Mouse (Mus musculus): ENCODE results near the gene Zfyve21.
A peak's percentile ranks its signal among the peaks of the same experiment; 100 is the strongest.

Zfyve21 gene

GRCm38 (mm10) chr12:111813766-111814617 lies at the start of gene Zfyve21, which contains the start of gene Xrcc3:
TSS of gene Zfyve21 (plus strand) at chr12:111814170.
TSS of gene Xrcc3 (minus strand) at chr12:111813873.
- peak; percentile 96 for DNase-seq (ENCODE audit: low spot score)

GRCm38 (mm10) chr12:111766313-111767236 lies 47.4 kb upstream of the Zfyve21 start:
- no peak for DNase-seq (ENCODE audit: low spot score)

DNA sequence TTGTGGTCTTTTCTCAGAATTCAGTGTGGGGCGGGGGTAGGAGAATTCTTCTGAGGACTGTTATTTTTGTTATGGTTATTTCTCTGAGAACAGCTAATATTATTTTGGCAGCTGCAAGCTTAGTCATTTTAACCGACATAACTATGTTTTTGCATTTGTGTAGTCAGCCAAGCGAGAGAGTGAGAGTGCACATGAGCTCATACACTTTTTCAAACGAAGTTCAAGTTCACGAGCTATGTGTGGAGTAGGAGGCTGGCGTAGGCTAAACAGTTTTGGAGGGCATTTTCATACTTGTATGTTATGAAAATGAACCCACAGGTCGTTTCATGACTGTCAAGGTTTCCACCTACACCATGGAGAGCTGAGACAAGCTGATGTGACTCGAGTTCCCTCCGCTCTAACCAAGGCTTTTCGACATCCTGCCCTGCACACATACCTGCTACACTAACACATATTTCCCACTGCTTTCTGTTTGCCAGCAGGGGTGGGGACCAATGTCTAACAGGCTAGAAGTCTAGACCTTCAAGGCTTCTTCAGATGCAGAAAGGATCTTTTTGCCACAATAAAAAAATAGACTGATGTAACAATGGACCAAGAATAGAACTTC lies 45.5 kb upstream of the Zfyve21 start:
- DNase-seq (ENCODE audit: low spot score) = no peak

GRCm38 (mm10) chr12:111769306-111769705 lies 44.7 kb upstream of the Zfyve21 start:
- peak; percentile 47 for DNase-seq (ENCODE audit: low spot score)

GRCm38 (mm10) chr12:111769816-111770577 lies 44.0 kb upstream of the Zfyve21 start:
- no peak for DNase-seq (ENCODE audit: low spot score)

- DNase-seq (ENCODE audit: low spot score) = no peak
Observed at GRCm38 (mm10) chr12:111770651-111771050, 43.3 kb upstream of the Zfyve21 start.

DNA sequence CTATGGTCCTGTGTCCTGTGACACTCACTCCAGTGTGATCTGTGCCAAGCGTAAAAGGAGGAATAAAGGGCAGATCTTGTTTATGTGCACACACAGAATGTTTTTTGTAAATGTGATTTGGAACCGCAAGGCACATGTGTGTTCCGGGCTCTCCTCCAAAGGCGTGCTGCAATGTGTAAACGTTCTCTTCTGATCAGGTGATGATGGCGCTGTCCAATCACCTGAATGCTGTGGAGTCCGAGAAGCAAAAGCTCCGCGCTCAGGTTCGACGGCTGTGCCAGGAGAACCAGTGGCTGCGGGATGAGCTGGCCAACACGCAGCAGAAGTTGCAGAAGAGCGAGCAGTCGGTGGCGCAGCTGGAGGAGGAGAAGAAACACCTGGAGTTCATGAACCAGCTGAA lies 39.8 kb upstream of the Zfyve21 start:
- DNase-seq (ENCODE audit: low spot score) = no peak

- DNase-seq (ENCODE audit: low spot score) = no peak
Observed at GRCm38 (mm10) chr12:111774845-111775244, 39.1 kb upstream of the Zfyve21 start.

DNA sequence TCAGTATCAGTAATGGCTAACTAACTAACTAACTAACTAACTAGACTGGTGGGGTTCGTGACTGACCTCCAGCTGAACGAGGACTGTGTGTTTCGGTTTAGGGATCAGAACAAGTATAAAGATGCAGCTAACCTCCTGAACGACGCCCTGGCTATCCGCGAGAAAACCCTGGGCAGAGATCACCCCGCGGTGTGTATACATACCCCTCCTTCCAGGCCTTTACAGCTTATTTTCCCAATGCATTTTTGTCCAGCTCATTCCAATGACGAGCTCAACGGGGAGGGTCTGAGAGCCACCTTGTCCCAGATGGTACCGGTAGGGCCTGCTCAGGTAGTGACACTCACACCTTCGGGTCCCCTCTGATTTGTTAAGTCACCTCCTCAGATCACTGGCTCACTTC lies 36.1 kb upstream of the Zfyve21 start:
- DNase-seq (ENCODE audit: low spot score) = no peak

DNA sequence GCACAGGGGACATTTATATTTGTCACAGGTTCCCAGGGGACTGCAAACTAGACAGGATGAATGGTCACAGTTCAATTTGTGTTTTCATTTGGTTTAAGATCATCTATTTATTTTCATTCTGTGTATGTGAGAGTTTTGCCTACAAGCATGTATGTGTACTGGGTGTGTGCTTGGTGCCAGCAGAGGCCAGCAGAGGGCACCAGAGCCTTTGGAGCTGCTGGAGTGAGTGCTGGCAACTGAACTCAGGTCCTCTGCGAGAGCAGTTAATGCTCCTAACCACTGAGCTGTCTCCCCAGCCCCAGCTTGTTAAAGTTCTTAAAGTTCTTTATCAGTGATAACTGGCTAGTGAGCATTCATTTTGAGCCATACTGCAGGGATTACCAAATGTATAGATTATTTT lies 34.4 kb upstream of the Zfyve21 start:
- DNase-seq (ENCODE audit: low spot score) = no peak

GRCm38 (mm10) chr12:111785174-111785573 lies 28.8 kb upstream of the Zfyve21 start:
- DNase-seq (ENCODE audit: low spot score) = no peak

GRCm38 (mm10) chr12:111787015-111787414 lies 27.0 kb upstream of the Zfyve21 start:
- no peak for DNase-seq (ENCODE audit: low spot score)

- DNase-seq (ENCODE audit: low spot score) = no peak
Observed at GRCm38 (mm10) chr12:111790090-111790489, 23.9 kb upstream of the Zfyve21 start.

- DNase-seq (ENCODE audit: low spot score) = no peak
Observed at GRCm38 (mm10) chr12:111790631-111791030, 23.3 kb upstream of the Zfyve21 start.

DNA sequence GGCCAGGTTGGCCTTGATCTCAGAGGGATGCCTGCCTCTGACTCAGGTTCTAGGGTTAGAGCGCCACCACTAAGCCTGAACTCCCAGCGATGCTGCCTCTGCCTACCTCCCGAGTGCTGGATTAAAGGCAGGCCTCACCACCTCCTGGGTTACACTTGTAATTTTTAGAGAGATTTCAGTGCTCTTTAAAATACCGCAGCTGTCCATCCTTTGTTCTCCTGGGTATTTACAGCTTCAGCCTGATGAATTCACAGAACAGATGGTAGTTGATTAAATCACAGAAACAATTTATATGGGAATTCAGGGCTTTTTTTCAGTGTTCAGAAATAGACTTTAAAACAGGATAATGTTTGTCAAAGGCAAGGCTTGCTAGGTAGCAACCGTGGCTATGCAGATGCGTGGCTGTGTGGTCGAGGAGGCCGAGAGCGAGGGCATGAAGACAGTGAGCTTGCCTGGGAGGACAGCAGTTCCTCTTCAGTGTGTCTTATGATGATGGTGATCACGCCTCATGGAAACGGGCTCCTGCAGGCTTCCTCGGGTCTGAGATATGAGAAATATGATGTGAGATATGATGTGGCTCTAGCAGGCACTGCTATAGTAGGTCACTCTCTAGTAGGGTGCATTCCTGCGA lies 22.4 kb upstream of the Zfyve21 start:
- no peak for DNase-seq (ENCODE audit: low spot score)

DNA sequence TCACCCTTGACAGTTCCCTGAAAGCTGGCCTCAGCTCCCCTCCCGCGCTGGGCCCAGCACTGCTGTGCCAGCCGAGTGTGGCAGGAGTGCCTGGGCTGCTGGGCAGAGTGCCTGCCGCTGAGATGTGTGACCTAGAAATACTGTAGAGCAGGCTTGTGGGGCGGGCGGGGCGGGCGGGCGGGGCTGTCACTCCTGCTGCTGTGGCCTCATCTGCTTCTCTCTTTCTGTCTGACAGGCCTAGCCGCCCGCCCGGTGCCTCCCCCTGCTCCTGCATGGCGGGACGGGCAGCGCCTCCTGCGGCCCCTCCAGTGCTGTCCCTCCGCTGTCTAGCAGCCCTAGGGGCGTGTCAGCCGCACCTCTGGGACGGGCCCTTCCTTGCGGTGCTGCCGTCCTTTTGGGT lies 19.9 kb upstream of the Zfyve21 start:
- DNase-seq (ENCODE audit: low spot score) = peak; percentile 46

DNA sequence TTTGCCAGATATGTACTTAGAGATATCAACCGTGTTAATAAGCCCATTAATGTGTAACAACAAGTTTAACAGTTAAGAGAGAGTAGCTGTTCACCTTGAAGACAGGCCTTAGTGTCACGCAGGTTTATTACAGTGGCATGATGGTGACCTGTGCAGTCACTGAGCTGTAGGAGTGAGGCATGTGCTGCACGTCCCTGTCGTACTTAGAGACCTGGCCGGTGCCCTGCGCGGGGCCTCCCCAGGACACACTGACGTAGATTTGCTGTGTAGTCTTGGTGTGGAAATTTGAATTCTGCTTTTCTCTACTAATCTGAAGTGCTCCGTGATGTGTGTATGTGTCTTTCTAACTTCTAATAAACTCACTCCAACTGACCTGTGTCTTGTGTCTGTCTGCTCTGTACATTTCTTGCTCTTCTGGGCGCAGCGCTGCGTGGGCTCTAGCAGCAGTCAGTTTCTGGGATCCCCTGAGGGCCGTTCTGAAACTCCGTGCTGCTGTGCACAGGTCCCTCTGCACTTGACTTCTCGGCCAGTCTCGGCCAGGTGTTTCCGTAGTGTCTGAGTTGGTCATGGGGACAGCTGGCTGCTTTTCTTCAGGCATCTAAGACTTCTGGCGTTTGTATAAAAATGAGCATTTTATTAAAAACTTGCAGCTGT lies 19.3 kb upstream of the Zfyve21 start:
- no peak for DNase-seq (ENCODE audit: low spot score)

GRCm38 (mm10) chr12:111795180-111795895 lies 18.6 kb upstream of the Zfyve21 start:
- no peak for DNase-seq (ENCODE audit: low spot score)

GRCm38 (mm10) chr12:111797251-111797650 lies 16.7 kb upstream of the Zfyve21 start:
- no peak for DNase-seq (ENCODE audit: low spot score)

GRCm38 (mm10) chr12:111798493-111798892 lies 15.5 kb upstream of the Zfyve21 start:
- no peak for DNase-seq (ENCODE audit: low spot score)
